In genomic region chr8:115278291-115278690, GRCm38 (mm10) we compare ENCODE assay signal across 16 mouse cellular contexts.
DNase-seq lines count a peak whose midpoint lies in the region.
"Had no signal": no experiment of that assay in that cellular context is flagged by ENCODE, and none has a peak within 500 bp of the region (broad histone marks: within the 10 kb centered on the region; RNA-seq: fewer than 3 reads in every experiment).

No protein-coding gene starts in this region.

- 0 out of 2 replicates have a peak, but pooled peaks cover 3% of the 10 kb centered on the region for H3K4me1 ChIP-seq in heart, embryonic 10.5 days

- intact Hi-C loops in heart, postnatal 14 days (cut with DNase I) = no loop called here
- intact Hi-C loops in heart, postnatal 36 days (cut with DNase I) = no loop called here

- no peaks in the 10 kb centered on the region for H3K9me3 ChIP-seq in heart, embryonic 10.5 days

- H3K36me3 ChIP-seq in heart, embryonic 10.5 days = no peaks in the 10 kb centered on the region
- H3K36me3 ChIP-seq: G1E had no signal

- DNase-seq in heart, adult 11 months = peak; percentile 70
- no peak for DNase-seq in heart, postnatal 14 days
- peak; percentile 58 for DNase-seq in heart, embryonic 10.5 days (ENCODE audit: low spot score)
- DNase-seq in heart, postnatal 36 days = no peak
- DNase-seq: adrenal gland, adult 2 months; adrenal gland, adult 8-10 months; adrenal gland, postnatal 10 days; adrenal gland, postnatal 14 days; adrenal gland, postnatal 25 days; adrenal gland, postnatal 36 days; B cell, adult 2 months; cerebellum, adult 11 months; cerebellum, adult 11-12 months; cerebellum, adult 18-20 months had no signal

- no peaks in the 10 kb centered on the region for H3K27me3 ChIP-seq in heart, embryonic 10.5 days (ENCODE audit: insufficient read depth, poor library complexity, severe bottlenecking)
- H3K27me3 ChIP-seq: Patski had no signal

- WGBS in heart, embryonic 10.5 days = 88% methylated on average over 5 of the region's 5 CpGs

- no peak overlapping the region for H3K27ac ChIP-seq in heart, embryonic 10.5 days

- H3K4me3 ChIP-seq in heart, embryonic 10.5 days = no peak overlapping the region

Comparison
In these comparisons a context has a peak if more than half of its experiments do, and no peak if none do; other contexts are left out.
1. DNase-seq: peak in heart, adult 11 months (single experiment) and heart, embryonic 10.5 days (single experiment); none in heart, postnatal 14 days (0 of 2) and heart, postnatal 36 days (0 of 2).